Mouse (Mus musculus) liver, adult 2 months (tissue): ENCODE measurements around the gene Rnf213. TPM values are rescaled to one million over a fixed set of nuclear protein-coding genes. Genes with fewer than 3 reads are reported as not detected.

ENCODE experiments used
- DNase-seq: peaks from one replicate; pipeline ENCODE4 v3.0.0-alpha.2; 2011; ENCODE audit warnings: low read depth, low spot score; ENCODE audit errors: extremely low read depth
- H3K27ac ChIP-seq: fragments of 200-500 bp; replicated peaks from 2 replicates; pipeline ENCODE4 v1.5.1; 2012; ENCODE audit warnings: low read depth, mild to moderate bottlenecking, control low read depth, inconsistent platforms, low read length; ENCODE audit not compliant: insufficient read depth
- H3K27me3 ChIP-seq: fragments of 200-500 bp; 2 replicates; pipeline ENCODE4 v1.6.1; 2012; ENCODE audit warnings: mild to moderate bottlenecking, moderate library complexity, low read length, inconsistent platforms; ENCODE audit not compliant: control insufficient read depth, insufficient read depth
- H3K36me3 ChIP-seq: fragments of 200-500 bp; 2 replicates; pipeline ENCODE4 v1.6.1; 2012; ENCODE audit warnings: low read length, inconsistent platforms; ENCODE audit not compliant: control insufficient read depth, insufficient read depth
- H3K4me1 ChIP-seq: fragments of 200-500 bp; 2 replicates; pipeline ENCODE4 v1.6.1; 2011; ENCODE audit warnings: low read length; ENCODE audit not compliant: control insufficient read depth, insufficient read depth
- H3K4me3 ChIP-seq: fragments of 200-500 bp; 2 replicates; pipeline ENCODE4 v1.5.1; 2011; ENCODE audit warnings: low read depth, mild to moderate bottlenecking, control low read depth, low read length, moderate library complexity; ENCODE audit not compliant: insufficient read depth
- H3K79me2 ChIP-seq: fragments of 200-500 bp; 2 replicates; pipeline ENCODE4 v1.6.1; 2012; ENCODE audit warnings: inconsistent platforms, mild to moderate bottlenecking, low read length, moderate library complexity; ENCODE audit not compliant: control insufficient read depth, insufficient read depth
- H3K9ac ChIP-seq: fragments of 200-500 bp; 2 replicates; pipeline ENCODE4 v1.6.1; 2012; ENCODE audit warnings: low read depth, mild to moderate bottlenecking, control low read depth, inconsistent platforms, low read length
- CTCF ChIP-seq: fragments of 200-500 bp; IDR thresholded peaks from 2 replicates; pipeline ENCODE4 v1.5.1; 2011; ENCODE audit warnings: low read depth, low read length, control low read depth
- POLR2A ChIP-seq: fragments of 200-500 bp; IDR thresholded peaks from 2 replicates; pipeline ENCODE4 v1.6.1; 2011; ENCODE audit warnings: low read length, control low read depth; ENCODE audit not compliant: insufficient read depth; ENCODE audit errors: extremely low read depth
- WGBS: fragments of 180-500 bp; shearing (Covaris S2); methylation state at CpG from one replicate; pipeline ENCODE4 v1.1.7; 2018; 5-methylcytosine and 5-hydroxymethylcytosine counted together
- polyA plus RNA-seq: library from polyadenylated mRNA; depleted of rRNA; stranded (reverse); fragments of >200 nt; gene quantifications from 2 replicates; pipeline ENCODE4 v1.2.3, GENCODE M21; 2012
- total RNA-seq: library from RNA; depleted of rRNA; stranded (reverse); fragments of >200 nt; gene quantifications from 2 replicates; pipeline ENCODE4 v1.2.3, GENCODE M21; 2014

Gene Rnf213
- total and polyA plus RNA-seq, 2 experiments, result 16.9 to 43.5 TPM

DNA sequence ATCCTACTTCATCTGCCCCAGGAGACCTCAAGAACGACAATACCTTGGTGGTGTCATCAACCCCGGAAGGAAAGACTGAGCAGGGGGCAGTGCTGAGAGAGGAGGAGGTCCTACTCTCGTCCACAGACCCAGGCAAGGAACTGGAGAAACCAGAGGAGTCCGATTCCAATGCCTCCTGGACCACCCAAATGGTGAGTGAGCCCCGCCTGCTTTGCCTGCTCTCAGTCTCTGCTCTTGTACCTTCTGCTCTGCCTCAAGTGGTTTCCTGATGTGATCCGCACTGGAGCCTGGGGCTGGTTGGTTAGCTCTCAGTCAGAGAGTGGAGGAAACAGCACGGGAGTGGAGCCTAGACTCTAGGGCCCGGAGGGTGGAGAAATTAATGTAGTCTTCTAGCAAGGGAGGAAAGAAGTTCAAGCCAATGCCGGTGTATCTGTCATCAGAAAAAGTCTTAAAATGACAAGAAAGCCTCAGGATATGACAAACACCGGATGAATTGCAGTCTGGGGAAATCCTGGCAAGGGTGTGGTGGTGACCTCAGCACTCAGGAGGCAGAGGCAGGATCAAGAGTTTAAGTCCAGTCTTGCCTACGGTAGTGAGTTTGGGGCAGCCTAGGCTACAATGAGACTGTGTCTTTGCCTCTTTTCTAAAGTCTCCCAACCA lies 9.7 kb downstream of the Rnf213 start:
- Histone ChIP-seq H3K79me2 (peaks cover 29% of the 10 kb centered on the region; the same call in 1 of the 2 replicates), H3K27ac (no peak overlapping the region), H3K9ac (no peak overlapping the region), H3K4me3 (no peak overlapping the region), H3K4me1 (peaks cover 3% of the 10 kb centered on the region; the same call in 1 of the 2 replicates), H3K27me3 (no peaks in the 10 kb centered on the region), H3K36me3 (peaks cover 21% of the 10 kb centered on the region)
- no peak for TF ChIP-seq CTCF
- no peak for TF ChIP-seq POLR2A
- DNase-seq, result no peak
- WGBS, result 72% methylated on average over 11 of the region's 11 CpGs

DNA sequence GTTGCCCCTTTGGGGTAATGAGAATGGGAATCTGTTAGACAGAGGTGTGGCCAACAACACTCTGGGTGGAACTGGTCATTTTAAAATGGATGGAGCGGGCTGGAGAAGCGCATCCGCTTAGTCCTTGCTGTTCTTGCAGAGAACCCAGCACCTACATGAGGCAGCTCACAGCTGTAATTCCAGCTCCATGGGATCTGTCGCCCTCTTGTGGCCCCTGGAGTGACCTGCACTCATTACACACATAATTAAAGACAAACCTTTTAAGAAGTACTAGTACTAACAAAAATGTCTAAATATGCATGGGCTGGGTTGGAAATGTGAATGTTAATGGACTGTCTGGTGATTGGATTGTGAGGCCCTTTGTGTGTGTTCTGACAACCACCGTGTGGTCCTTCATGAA lies 11.7 kb downstream of the Rnf213 start:
- peak; percentile 44 for DNase-seq
- 75% methylated on average over 5 of the region's 5 CpGs for WGBS
- no peak overlapping the region for H3K9ac ChIP-seq
- H3K79me2 ChIP-seq, result peaks cover 24% of the 10 kb centered on the region; the same call in 1 of the 2 replicates
- no peaks in the 10 kb centered on the region for H3K27me3 ChIP-seq
- H3K4me3 ChIP-seq, result no peak overlapping the region
- no peak for TF ChIP-seq POLR2A
- TF ChIP-seq CTCF, result peak; percentile 89
- peaks cover 3% of the 10 kb centered on the region; the same call in 1 of the 2 replicates for H3K4me1 ChIP-seq
- no peak overlapping the region for H3K27ac ChIP-seq
- peaks cover 26% of the 10 kb centered on the region for H3K36me3 ChIP-seq

GRCm38 (mm10) chr11:119407381-119407780 lies 14.5 kb downstream of the Rnf213 start:
- Histone ChIP-seq H3K4me3 (no peak overlapping the region), H3K27ac (no peak overlapping the region), H3K36me3 (peaks cover 38% of the 10 kb centered on the region), H3K79me2 (peaks cover 24% of the 10 kb centered on the region; the same call in 1 of the 2 replicates), H3K4me1 (peaks cover 2% of the 10 kb centered on the region; the same call in 1 of the 2 replicates), H3K27me3 (no peaks in the 10 kb centered on the region), H3K9ac (no peak overlapping the region)
- TF ChIP-seq CTCF, result no peak
- DNase-seq, result no peak
- WGBS, result 83% methylated on average over 6 of the region's 6 CpGs

DNA sequence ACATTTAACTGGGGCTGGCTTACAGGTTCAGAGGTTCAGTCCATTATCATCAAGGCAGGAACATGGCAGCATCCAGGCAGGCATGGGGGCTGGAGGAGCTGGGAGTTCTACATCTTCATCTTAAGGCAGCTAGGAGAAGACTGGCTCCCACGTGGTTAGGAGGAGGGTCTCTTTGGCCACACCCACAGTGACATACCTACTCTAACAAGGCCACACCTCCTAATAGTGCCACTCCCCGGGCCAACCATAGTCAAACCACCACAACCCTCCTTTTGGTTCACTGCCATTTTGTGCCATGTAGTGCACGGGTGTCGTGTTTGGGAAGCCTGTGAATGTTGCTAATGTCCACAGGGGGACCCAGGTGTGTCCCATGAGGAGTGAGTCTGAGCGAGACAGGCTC lies 15.1 kb downstream of the Rnf213 start:
- H3K9ac ChIP-seq, result no peak overlapping the region
- H3K27me3 ChIP-seq, result no peaks in the 10 kb centered on the region
- peaks cover 37% of the 10 kb centered on the region for H3K36me3 ChIP-seq
- no peak for DNase-seq
- H3K79me2 ChIP-seq, result peaks cover 24% of the 10 kb centered on the region; the same call in 1 of the 2 replicates
- 74% methylated on average over 5 of the region's 5 CpGs for WGBS
- no peak overlapping the region for H3K4me3 ChIP-seq
- no peak overlapping the region for H3K27ac ChIP-seq
- TF ChIP-seq CTCF (no peak), POLR2A (no peak)
- H3K4me1 ChIP-seq, result no peaks in the 10 kb centered on the region

- peaks cover 68% of the 10 kb centered on the region for H3K36me3 ChIP-seq
- H3K27me3 ChIP-seq, result no peaks in the 10 kb centered on the region
- H3K4me1 ChIP-seq, result no peaks in the 10 kb centered on the region
- 66% methylated on average over 16 of the region's 16 CpGs for WGBS
- H3K4me3 ChIP-seq, result no peak overlapping the region
- no peak for DNase-seq
- H3K79me2 ChIP-seq, result no peaks in the 10 kb centered on the region
- no peak overlapping the region for H3K9ac ChIP-seq
- TF ChIP-seq POLR2A (no peak), CTCF (no peak)
- no peak overlapping the region for H3K27ac ChIP-seq
Observed at GRCm38 (mm10) chr11:119419327-119420118, 26.6 kb downstream of the Rnf213 start.

DNA sequence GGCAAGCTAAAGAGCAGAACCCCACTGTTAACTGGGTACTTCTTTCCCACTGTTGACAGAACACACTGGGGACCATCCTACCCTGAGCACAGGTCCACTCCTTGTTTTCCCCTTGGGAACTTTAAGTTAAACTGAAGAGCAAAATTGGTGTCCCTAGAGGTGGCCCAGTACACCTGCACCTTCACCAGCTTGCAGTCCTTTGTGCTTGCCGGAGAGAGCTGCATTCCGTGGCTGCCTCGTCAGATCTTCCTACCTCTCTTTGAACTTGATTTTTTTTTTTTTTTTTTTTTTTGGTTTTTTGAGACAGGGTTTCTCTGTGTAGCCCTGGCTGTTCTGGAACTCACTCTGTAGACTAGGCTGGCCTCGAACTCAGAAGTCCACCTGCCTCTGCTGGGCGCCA lies 27.5 kb downstream of the Rnf213 start:
- Histone ChIP-seq H3K4me1 (no peaks in the 10 kb centered on the region), H3K27ac (no peak overlapping the region), H3K36me3 (peaks cover 67% of the 10 kb centered on the region), H3K79me2 (no peaks in the 10 kb centered on the region), H3K9ac (no peak overlapping the region), H3K4me3 (no peak overlapping the region), H3K27me3 (no peaks in the 10 kb centered on the region)
- DNase-seq, result no peak
- TF ChIP-seq CTCF, result no peak
- no peak for TF ChIP-seq POLR2A
- 94% methylated on average over 5 of the region's 5 CpGs for WGBS
